Mouse (Mus musculus): ENCODE measurements around the gene Msx2. TPM values are rescaled to one million over a fixed set of nuclear protein-coding genes. Genes with fewer than 3 reads are reported as not detected.

Msx2 gene
- total RNA-seq, 2 experiments from 2014 or later = 0.55 to 0.86 TPM

DNA sequence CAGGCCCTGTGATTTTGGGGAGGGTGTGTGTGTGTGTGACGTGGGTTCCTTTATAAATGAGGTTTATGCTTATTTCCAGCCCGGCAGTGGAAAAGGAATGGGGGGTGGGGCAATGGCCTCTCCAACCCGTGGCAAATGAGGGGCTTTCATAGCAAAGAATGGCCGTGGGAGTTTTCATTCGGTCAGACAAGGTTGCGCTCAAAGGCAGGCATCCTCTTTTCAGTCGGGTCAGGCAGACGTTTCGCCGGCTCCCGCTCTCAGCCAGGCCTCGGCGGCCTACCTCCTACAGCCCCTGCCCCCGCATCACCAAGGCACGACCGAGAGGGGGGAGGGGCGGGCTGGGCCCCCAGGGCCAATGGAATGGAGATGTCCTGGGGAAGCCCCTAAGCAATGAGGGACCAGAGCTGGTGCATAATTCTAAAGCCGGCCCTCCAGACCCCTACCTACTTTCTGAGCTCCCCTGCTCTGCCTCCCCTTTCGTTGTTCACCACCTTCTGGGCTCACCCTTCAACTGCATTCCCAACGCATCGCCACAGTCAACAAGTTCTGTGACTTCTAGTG, 8.4 kb downstream of the Msx2 start:
- no peak for DNase-seq

GRCm38 (mm10) chr13:53463946-53464345, 8.9 kb downstream of the Msx2 start:
- no peak for DNase-seq

- no peak for DNase-seq
Observed at GRCm38 (mm10) chr13:53463037-53463436, 9.8 kb downstream of the Msx2 start.

DNA sequence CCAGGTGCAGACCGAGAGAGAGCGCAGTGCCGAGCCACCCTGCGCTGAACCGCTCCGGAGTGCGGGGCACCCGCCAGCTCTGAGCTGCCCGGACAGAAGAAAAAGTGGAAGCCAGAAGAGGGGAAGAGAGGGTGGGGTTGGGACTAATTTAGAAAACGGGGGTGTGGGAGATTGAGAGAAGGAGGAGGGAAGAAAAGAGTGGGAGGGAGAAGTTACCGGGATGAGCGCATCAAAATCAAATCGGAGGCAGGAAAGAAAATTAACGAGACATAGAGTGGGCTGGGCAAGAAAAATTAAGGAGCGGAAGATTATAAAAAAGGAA, 10.3 kb downstream of the Msx2 start:
- DNase-seq = no peak

GRCm38 (mm10) chr13:53461855-53462648, 10.8 kb downstream of the Msx2 start:
- peak; percentile 56 for DNase-seq

DNA sequence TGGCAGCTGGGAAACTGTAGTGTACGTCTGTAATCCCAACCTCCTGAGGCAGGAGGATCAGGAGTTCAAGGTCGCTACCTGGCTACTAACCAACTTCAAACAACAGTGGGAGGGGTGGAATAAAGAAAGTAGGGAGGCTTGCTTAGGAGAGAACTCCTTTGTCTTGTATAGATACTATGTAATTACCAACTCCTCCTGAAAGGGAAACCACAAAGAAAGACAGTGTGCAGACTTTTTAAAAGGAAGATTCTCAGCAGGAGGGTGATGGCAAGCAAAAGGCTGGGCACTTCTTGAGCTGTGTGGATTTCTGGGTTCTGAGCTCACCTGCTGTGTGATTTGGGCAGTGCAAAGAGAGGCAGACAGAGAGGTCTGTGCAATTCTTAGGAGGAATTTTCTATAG, 11.5 kb downstream of the Msx2 start:
- DNase-seq = no peak

DNA sequence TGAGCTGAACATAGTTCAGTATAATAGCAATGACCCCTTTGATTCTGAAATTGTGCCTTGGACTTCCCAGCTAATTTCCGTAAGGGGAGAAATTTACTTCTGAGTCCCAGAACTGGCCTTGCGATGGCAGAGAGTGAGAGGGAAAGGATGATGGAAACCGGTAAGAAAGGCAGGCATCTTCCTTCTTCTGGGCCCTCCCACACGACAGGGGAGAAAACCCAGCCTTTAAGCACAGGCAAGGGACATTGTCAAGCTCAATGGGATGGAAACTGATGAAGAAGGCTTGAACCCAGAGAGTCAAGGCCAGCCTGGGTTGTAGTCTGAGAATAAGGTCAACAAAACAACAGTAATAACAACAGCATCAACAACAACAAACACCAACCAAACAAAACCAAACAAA, 14.1 kb downstream of the Msx2 start:
- no peak for DNase-seq

DNA sequence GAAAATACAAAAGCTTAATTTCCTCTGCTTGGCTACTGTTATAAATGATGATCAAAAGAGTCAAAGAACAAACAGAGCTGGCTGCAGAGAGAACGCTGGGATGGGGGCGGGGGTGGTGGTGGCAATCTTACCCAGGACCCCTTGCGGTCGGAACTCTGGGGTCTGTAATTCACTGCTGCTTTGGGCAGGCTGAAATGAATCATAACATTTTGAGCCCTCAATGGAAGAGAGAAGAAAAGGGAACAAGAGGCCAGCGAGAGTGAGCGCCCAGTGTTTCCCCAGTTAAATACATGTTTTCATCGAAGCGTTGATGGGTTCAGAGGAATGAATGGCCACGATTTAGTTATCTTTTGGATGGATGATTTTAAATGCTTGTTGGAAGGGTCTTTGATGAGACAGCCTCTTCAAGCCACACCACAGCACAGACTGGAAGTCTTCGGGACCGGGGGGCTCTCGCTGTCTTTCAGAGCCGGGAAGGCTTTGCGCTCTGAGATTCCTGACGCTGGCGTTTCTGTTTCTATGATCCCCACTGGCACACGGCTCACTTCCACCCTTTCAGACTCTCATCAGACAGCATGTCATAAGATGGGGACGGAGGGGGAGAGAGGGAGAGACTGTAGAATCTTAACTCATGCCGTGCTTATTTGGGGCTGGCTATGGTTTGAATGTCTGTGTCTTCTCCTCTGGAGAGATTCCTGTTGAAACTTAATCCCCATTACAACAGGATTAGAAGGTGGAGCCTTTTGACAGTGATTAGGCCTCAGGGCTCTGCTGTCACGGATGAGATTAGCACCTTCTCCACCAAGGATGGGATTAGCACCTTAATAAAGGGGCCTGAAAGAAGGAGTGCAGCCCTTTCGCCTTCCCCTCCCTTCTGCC, 17.8 kb downstream of the Msx2 start:
- DNase-seq = no peak

DNA sequence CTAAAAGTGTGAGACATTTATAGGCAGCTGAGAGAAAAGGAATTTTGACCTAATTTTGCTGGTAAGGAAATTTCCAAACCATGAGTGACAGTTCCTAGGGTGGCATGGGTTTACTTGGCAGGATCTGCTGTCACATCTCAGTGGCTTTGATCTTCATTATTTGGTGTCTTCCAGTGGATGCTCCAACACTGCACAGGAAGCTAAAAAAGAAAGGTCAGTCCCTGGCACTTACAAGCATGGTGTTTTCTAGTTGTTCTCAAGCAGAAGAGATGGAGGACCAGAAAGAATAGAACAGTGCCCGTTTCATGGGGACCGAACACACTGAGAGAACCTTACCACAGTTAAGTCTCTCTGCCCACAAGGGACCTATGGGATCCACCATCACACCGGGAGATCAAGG, 18.9 kb downstream of the Msx2 start:
- DNase-seq = no peak

DNA sequence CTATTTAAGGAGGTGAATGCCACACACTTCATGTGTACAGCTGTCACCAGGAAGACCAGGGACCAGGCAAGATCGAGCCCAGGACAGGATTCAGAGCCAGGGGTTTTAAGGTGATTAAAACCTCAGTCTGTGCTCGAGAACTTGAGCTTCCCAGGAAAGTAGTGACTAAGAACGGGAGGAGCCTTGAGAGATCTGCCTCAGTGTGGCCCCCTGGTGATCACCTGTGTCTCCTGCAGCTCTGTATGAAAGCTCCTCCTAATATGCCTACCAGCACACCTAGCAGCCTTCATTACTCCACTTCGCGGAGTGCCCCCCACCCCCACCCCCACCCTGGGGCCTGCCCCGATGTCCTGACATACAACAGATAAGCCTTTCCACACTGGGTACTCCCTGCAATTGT, 25.3 kb downstream of the Msx2 start:
- DNase-seq = peak; percentile 31

DNA sequence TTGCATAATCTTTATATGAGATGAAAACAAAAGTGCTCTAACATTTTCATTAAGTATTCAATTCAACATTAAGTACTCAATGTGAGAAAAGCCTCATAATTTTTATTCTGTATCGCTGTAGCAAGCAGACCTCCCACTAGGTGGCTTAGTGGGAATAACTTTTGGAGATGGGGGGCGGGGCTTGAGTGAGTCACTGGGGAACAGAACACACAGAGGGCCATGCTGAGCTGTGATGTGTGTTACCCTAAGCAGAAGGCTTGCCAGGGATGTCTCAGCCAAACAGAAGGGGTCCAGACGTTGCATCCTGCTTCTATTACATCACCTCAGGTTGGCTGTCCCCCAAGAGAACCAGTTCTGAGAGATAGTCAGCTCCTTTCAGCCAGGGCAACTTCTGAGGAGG, 29.3 kb downstream of the Msx2 start:
- DNase-seq = peak; percentile 69

- peak; percentile 51 for DNase-seq
Observed at GRCm38 (mm10) chr13:53442168-53442980, 30.5 kb downstream of the Msx2 start.

GRCm38 (mm10) chr13:53441307-53442028, 31.4 kb downstream of the Msx2 start:
- no peak for DNase-seq

DNA sequence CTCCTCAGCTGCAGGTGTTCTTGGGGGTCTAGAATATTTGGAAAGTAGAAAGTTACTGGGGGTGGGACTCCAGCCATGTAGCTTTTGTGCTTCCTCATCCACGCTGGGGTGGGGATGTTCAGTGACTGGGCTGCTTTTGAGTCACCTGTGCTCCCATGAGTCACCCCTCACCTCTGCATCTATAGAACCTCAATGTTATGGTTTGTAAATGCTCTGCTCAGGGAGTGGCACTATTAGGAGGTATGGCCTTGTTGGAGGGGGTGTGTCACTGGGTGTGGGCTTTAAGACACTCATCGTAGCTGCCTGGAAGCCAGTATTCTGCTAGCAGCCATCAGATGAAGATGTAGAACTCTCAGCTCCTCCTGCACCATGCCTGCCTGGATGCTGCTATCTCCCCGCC, 32.9 kb downstream of the Msx2 start:
- DNase-seq = no peak

- DNase-seq = peak; percentile 91
Observed at GRCm38 (mm10) chr13:53426507-53426906, 46.4 kb downstream of the Msx2 start.

- DNase-seq = no peak
Observed at GRCm38 (mm10) chr13:53421189-53421588, 51.7 kb downstream of the Msx2 start.

- DNase-seq = no peak
Observed at GRCm38 (mm10) chr13:53420741-53421140, 52.1 kb downstream of the Msx2 start.

GRCm38 (mm10) chr13:53419681-53420080, 53.2 kb downstream of the Msx2 start:
- DNase-seq = no peak

DNA sequence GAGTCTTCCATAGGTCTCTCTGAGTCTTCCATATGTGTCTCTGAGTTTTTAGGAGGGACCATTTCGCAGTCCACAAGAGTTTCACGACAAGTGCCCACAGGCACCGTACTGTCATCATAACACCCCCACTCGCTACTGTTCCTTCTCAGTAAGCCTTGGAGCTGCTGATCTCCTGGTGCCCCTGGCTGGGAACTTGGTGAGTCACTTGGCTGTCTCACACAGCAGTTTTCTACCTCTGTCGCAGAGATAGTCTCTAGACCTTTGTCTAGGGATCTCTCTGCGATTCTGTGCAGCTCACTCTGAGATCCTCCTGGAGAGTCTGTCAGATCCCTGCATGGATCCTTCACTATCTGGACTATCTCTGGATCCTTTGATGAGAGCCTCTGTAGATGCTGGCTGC, 55.2 kb downstream of the Msx2 start:
- no peak for DNase-seq
